Mouse (Mus musculus) intestine, embryonic 16.5 days (tissue): Measurements from ENCODE around the gene Ddhd1. TPM values are rescaled to one million over a fixed set of nuclear protein-coding genes. Genes with fewer than 3 reads are reported as not detected.
"Not testable (repeated sequence)": the region's sequence is repeated elsewhere in the genome, so short reads cannot be mapped to it uniquely, and the experiment has no call there.

ENCODE experiments used
- ATAC-seq: fragments of 200-750 bp; cut with Nextera tagmentation; 2 replicates; pipeline ENCODE4 v1.8.0; 2017; ENCODE audit warnings: moderate TSS enrichment, moderate library complexity
- H3K27ac ChIP-seq: fragments of 300-500 bp; sonication (generic); 2 replicates; pipeline ENCODE4 v1.5.1; 2014; ENCODE audit warnings: mild to moderate bottlenecking, low read length
- H3K27me3 ChIP-seq: fragments of 300-500 bp; sonication (generic); replicated peaks from 2 replicates; pipeline ENCODE4 v1.6.1; 2014; ENCODE audit warnings: low read length, control low read depth, mixed read lengths; ENCODE audit not compliant: control insufficient read depth, insufficient read depth
- H3K36me3 ChIP-seq: fragments of 300-500 bp; sonication (generic); 2 replicates; pipeline ENCODE4 v1.6.1; 2014; ENCODE audit warnings: low read length, control low read depth; ENCODE audit not compliant: control insufficient read depth, insufficient read depth
- H3K4me1 ChIP-seq: fragments of 300-500 bp; sonication (generic); 2 replicates; pipeline ENCODE4 v1.6.1; 2014; ENCODE audit warnings: low read length, control low read depth, mixed read lengths; ENCODE audit not compliant: control insufficient read depth, insufficient read depth
- H3K4me2 ChIP-seq: fragments of 300-500 bp; sonication (generic); 2 replicates; pipeline ENCODE4 v1.6.1; 2014; ENCODE audit warnings: low read depth, low read length, control low read depth
- H3K4me3 ChIP-seq: fragments of 300-500 bp; sonication (generic); 2 replicates; pipeline ENCODE4 v1.5.1; 2014; ENCODE audit warnings: mild to moderate bottlenecking, low read length
- H3K9ac ChIP-seq: fragments of 300-500 bp; sonication (generic); 2 replicates; pipeline ENCODE4 v1.6.1; 2014; ENCODE audit warnings: low read depth, low read length
- H3K9me3 ChIP-seq: fragments of 300-500 bp; sonication (generic); 2 replicates; pipeline ENCODE4 v1.6.1; 2016; ENCODE audit warnings: low read length, control low read depth; ENCODE audit not compliant: control insufficient read depth
- WGBS: fragments of 180-500 bp; shearing (Covaris S2); extraction: QIAGEN DNeasy Blood & Tissue Kit; methylation state at CpG from one replicate; pipeline ENCODE4 v1.1.7; 2014; 5-methylcytosine and 5-hydroxymethylcytosine counted together
- polyA plus RNA-seq: library from polyadenylated mRNA; unstranded; fragments of >200 nt; fragmentation: Nextera tagmentation; extraction: Ambion mirVana; gene quantifications from 2 replicates; pipeline ENCODE4 v1.2.1, GENCODE M21; 2015

Gene Ddhd1
- polyA plus RNA-seq, 1 experiment from 2014 or later, result 6.5 TPM

DNA sequence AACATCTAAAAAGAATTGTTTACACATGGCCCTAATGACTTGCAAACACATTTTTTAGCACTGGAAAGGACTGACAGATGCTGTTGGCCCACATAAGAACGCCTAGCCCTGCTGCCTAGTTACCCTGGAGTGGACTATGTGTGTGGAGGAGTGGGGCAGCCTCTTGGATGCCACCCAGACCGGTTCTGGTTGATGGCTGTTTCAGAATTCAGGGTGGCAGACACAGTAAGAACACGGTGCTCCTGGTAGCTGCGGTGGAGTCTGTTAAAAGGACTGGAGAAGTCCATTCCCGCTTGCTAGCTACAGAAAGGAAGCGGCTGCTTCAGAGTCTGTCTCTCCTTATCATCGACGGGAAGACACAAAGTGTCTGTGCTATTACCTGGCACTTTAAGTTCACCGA, 57.4 kb downstream of the Ddhd1 start:
- 78% methylated on average over 9 of the region's 9 CpGs for WGBS
- H3K27me3 ChIP-seq, result no peaks in the 10 kb centered on the region
- no peaks in the 10 kb centered on the region for H3K36me3 ChIP-seq
- H3K9me3 ChIP-seq, result no peaks in the 10 kb centered on the region
- no peak overlapping the region for H3K27ac ChIP-seq
- H3K4me2 ChIP-seq, result no peak overlapping the region
- no peak for ATAC-seq
- H3K4me3 ChIP-seq, result no peak overlapping the region
- no peak overlapping the region for H3K9ac ChIP-seq
- no peaks in the 10 kb centered on the region for H3K4me1 ChIP-seq

- Histone ChIP-seq H3K36me3 (no peaks in the 10 kb centered on the region), H3K4me1 (no peaks in the 10 kb centered on the region), H3K9ac (no peak overlapping the region), H3K4me3 (no peak overlapping the region), H3K4me2 (no peak overlapping the region), H3K27ac (no peak overlapping the region), H3K27me3 (no peaks in the 10 kb centered on the region), H3K9me3 (no peaks in the 10 kb centered on the region)
- WGBS, result 75% methylated on average over 8 of the region's 8 CpGs
- ATAC-seq, result no peak
Measured at GRCm38 (mm10) chr14:45597855-45598254, 60.1 kb downstream of the Ddhd1 start.

DNA sequence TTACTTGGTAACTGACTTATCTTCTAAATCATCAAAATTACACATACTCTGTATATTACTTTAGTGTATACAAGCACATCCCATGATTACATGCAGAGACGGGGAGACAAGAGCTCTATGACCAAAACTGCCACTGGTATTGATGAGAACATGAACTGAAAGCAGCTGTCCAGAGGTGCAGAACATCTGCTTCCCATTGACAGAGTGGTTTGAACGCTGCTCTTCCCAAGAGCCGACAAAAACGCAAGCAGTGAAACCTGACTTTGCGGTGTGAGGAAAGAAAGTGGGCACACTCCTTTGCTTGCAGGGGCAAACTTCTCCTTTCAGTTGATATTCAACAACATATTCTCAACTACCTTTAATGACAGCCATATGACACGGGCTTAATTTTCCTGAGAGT, 64.7 kb downstream of the Ddhd1 start:
- Histone ChIP-seq H3K36me3 (no peaks in the 10 kb centered on the region), H3K4me2 (no peak overlapping the region), H3K9me3 (no peaks in the 10 kb centered on the region), H3K9ac (no peak overlapping the region), H3K4me3 (no peak overlapping the region), H3K27ac (no peak overlapping the region), H3K4me1 (no peaks in the 10 kb centered on the region), H3K27me3 (no peaks in the 10 kb centered on the region)
- WGBS, result 83% methylated on average over 6 of the region's 6 CpGs
- ATAC-seq, result no peak

DNA sequence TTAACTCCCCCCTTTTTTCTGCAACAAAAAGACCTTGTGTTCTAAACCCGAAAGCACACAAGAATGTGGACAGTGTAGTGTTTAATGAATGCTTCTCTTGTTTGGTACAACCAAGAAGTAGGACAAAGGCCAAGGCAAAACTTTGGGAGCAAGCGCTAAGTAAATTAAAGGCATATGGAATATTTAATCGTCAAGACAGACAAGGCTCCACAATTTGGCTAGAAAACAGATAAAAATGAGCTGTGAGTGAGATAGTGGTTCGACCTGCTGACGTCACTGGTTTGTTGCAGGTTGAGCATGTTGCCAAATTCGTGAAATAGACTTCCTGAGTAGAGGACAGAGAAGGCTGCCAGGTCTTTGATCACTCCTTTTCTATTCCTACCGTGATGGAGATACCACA, 69.5 kb downstream of the Ddhd1 start:
- ATAC-seq, result no peak
- WGBS, result 72% methylated on average over 7 of the region's 7 CpGs

DNA sequence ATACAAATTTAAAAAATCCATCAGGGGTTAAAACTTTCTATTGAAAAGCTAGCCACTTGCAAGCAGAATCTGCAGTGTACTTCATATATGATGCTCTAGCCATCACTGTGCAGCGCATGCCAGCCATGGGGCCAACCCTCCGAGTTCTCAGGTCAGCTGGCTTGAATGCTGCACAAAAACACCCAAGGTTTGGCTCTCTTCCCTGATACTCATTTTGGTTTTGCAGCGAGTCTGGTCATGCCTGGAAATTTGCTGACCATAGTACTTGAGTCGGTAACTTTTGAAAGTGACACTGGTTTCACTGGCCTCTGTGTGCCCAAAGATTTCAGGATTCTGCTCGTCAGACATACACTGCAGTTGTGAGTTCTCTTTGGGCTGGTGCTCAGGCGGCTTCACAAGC, 70.4 kb downstream of the Ddhd1 start:
- H3K9ac ChIP-seq, result no peak overlapping the region
- no peak for ATAC-seq
- no peaks in the 10 kb centered on the region for H3K4me1 ChIP-seq
- H3K36me3 ChIP-seq, result no peaks in the 10 kb centered on the region
- no peak overlapping the region for H3K4me3 ChIP-seq
- H3K27me3 ChIP-seq, result no peaks in the 10 kb centered on the region
- no peak overlapping the region for H3K27ac ChIP-seq
- WGBS, result 89% methylated on average over 6 of the region's 6 CpGs
- no peak overlapping the region for H3K4me2 ChIP-seq
- no peaks in the 10 kb centered on the region for H3K9me3 ChIP-seq

More for the DNA sequence above, 69.5 kb downstream of the Ddhd1 start:
- no peak overlapping the region for H3K9ac ChIP-seq
- no peaks in the 10 kb centered on the region for H3K9me3 ChIP-seq
- H3K27ac ChIP-seq, result no peak overlapping the region
- H3K4me1 ChIP-seq, result no peaks in the 10 kb centered on the region
- no peaks in the 10 kb centered on the region for H3K27me3 ChIP-seq
- no peak overlapping the region for H3K4me3 ChIP-seq
- H3K36me3 ChIP-seq, result no peaks in the 10 kb centered on the region
- H3K4me2 ChIP-seq, result no peak overlapping the region

DNA sequence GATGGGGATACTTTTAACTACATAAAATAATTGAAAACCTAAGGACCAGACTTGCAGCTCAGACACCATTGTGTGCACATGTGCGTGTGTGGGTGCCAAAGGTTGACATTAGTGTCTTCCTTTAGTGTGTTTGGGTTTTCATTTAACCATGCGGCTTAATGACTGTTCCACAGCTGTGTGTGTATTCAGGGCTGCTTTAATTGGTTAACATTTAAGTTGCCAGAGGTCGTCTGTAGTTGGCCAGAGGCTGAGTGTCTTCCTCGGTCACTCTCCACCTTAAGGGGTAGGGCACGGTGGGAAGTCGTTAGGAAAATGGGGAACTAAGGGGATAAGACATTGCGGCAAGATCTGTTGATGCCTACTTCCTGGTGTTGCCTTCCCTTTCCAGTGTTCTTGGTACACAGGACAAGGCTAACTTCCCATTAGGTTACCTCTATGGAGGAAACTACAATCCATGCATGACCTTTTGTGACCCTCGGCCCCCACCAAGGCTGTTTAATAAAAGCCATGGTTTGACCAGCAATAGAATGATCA, 74.4 kb downstream of the Ddhd1 start:
- H3K27me3 ChIP-seq, result no peaks in the 10 kb centered on the region
- H3K4me3 ChIP-seq, result no peak overlapping the region
- no peaks in the 10 kb centered on the region for H3K4me1 ChIP-seq
- H3K27ac ChIP-seq, result no peak overlapping the region
- H3K36me3 ChIP-seq, result no peaks in the 10 kb centered on the region
- H3K4me2 ChIP-seq, result no peak overlapping the region
- H3K9ac ChIP-seq, result no peak overlapping the region
- no peak for ATAC-seq
- 67% methylated on average over 8 of the region's 8 CpGs for WGBS
- H3K9me3 ChIP-seq, result no peaks in the 10 kb centered on the region

DNA sequence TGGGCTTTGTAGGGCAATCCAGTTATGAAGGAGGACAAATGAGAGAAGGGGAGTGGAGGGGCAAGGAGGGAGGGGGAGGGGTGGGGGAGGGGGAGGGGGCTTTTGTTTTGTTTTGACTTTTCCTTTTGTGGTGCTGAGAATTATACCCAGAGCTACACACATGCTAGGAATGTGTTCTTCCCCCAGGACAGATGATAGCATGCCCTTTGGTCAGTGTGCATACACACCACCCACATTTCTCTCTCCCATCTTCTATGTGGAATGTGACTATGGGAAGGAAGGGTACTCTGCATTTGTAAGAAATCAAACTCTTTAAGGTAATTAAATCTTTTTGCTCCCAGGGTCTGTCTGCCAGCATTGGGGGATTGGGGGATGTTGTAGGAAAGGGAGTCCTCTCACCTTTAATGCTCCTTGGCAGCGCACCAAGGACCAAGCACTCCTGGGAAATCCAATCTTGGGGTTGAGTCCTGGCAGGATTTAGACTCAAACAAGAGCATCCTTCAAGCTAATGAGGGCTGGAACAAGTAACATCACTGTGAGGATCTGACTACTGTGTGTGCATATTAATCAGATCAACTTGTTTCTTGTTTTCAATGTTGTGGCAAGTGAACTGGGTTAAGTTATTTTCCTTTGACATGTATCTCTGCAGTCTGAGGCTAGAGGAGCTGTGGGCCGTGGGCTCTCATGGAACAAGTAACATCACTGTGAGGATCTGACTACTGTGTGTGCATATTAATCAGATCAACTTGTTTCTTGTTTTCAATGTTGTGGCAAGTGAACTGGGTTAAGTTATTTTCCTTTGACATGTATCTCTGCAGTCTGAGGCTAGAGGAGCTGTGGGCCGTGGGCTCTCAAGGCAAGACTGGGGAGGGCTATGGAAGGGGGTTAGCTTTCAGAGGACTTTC, 76.8 kb downstream of the Ddhd1 start:
- not testable (repeated sequence) for H3K4me3 ChIP-seq, H3K4me1 ChIP-seq, H3K4me2 ChIP-seq, H3K27ac ChIP-seq, H3K9me3 ChIP-seq, ATAC-seq, H3K27me3 ChIP-seq, H3K36me3 ChIP-seq, H3K9ac ChIP-seq
- WGBS, result 86% methylated on average over 3 of the region's 3 CpGs

- WGBS, result 22% methylated on average over 33 of the region's 33 CpGs
Measured at GRCm38 (mm10) chr14:45566066-45566937, 91.6 kb downstream of the Ddhd1 start.

More at GRCm38 (mm10) chr14:45566066-45566937, 91.6 kb downstream of the Ddhd1 start:
- H3K4me1 ChIP-seq, result peaks cover 17% of the 10 kb centered on the region
- H3K27me3 ChIP-seq, result no peaks in the 10 kb centered on the region
- H3K27ac ChIP-seq, result peak overlapping the region; percentile 62
- peak overlapping the region; percentile 53; the same call in 1 of the 2 replicates for H3K9ac ChIP-seq
- H3K9me3 ChIP-seq, result no peaks in the 10 kb centered on the region
- ATAC-seq, result 0 out of 2 replicates have a peak, but pooled peaks have one; percentile 13
- H3K36me3 ChIP-seq, result no peaks in the 10 kb centered on the region
- peak overlapping the region; percentile 32 for H3K4me3 ChIP-seq
- H3K4me2 ChIP-seq, result peak overlapping the region; percentile 57
